Mouse (Mus musculus) hindbrain, postnatal 0 days (tissue): ENCODE results near the gene Ap3m1. TPM values are rescaled to one million over a fixed set of nuclear protein-coding genes. Genes with fewer than 3 reads are reported as not detected.
"Not testable (repeated sequence)": the region's sequence is repeated elsewhere in the genome, so short reads cannot be mapped to it uniquely, and the experiment has no call there.

Experiments
- ATAC-seq: fragments of 200-750 bp; cut with Nextera tagmentation; 2 replicates; pipeline ENCODE4 v1.8.0; 2017; ENCODE audit warnings: mild to moderate bottlenecking, moderate TSS enrichment, moderate library complexity
- DNase-seq: peaks from one replicate; pipeline ENCODE4 v3.0.0-alpha.2; 2015; ENCODE audit warnings: low spot score
- H3K27ac ChIP-seq: fragments of 300-500 bp; sonication (generic); 2 replicates; pipeline ENCODE4 v1.5.1; 2014; ENCODE audit warnings: mild to moderate bottlenecking
- H3K27me3 ChIP-seq: fragments of 300-500 bp; sonication (generic); 2 replicates; pipeline ENCODE4 v1.6.1; 2014; ENCODE audit warnings: low read length, mixed read lengths; ENCODE audit not compliant: insufficient read depth
- H3K36me3 ChIP-seq: fragments of 300-500 bp; sonication (generic); 2 replicates; pipeline ENCODE4 v1.6.1; 2014; ENCODE audit warnings: low read length, mixed read lengths; ENCODE audit not compliant: insufficient read depth
- H3K4me1 ChIP-seq: fragments of 300-500 bp; sonication (generic); 2 replicates; pipeline ENCODE4 v1.6.1; 2014; ENCODE audit warnings: antibody characterized with exemption, low read length, mixed read lengths; ENCODE audit not compliant: insufficient read depth
- H3K4me2 ChIP-seq: fragments of 300-500 bp; sonication (generic); 2 replicates; pipeline ENCODE4 v1.6.1; 2014; ENCODE audit warnings: low read depth, mild to moderate bottlenecking, low read length, moderate library complexity, mixed read lengths
- H3K4me3 ChIP-seq: fragments of 300-500 bp; sonication (generic); 2 replicates; pipeline ENCODE4 v1.5.1; 2014; ENCODE audit warnings: low read length
- H3K9ac ChIP-seq: fragments of 300-500 bp; sonication (generic); replicated peaks from 2 replicates; pipeline ENCODE4 v1.6.1; 2014; ENCODE audit warnings: mild to moderate bottlenecking, low read length, moderate library complexity, mixed read lengths
- H3K9me3 ChIP-seq: fragments of 300-500 bp; sonication (generic); 2 replicates; pipeline ENCODE4 v1.6.1; 2016; ENCODE audit warnings: low read length, mixed read lengths
- CTCF ChIP-seq: IDR thresholded peaks from 2 replicates; pipeline ENCODE4 v1.5.1; 2016; ENCODE audit warnings: antibody characterized with exemption, control low read depth, low read depth
- WGBS: fragments of 180-500 bp; shearing (Covaris S2); extraction: QIAGEN DNeasy Blood & Tissue Kit; methylation state at CpG from one replicate; pipeline ENCODE4 v1.1.7; 2014; 5-methylcytosine and 5-hydroxymethylcytosine counted together
- polyA plus RNA-seq: library from polyadenylated mRNA; unstranded; fragments of >200 nt; fragmentation: Nextera tagmentation; extraction: Ambion mirVana; gene quantifications from 2 replicates; pipeline ENCODE4 v1.2.1, GENCODE M21; 2015
- total RNA-seq: library from RNA; depleted of rRNA; stranded (reverse); fragments of >200 nt; gene quantifications from 2 replicates; pipeline ENCODE4 v1.2.3, GENCODE M21; 2014; rRNA removed

The Ap3m1 gene
- 53.6 and 55.2 TPM in 2 replicates for total RNA-seq
- 56.7 and 58.2 TPM in 2 replicates for polyA plus RNA-seq

- H3K9me3 ChIP-seq: no peaks in the 10 kb centered on the region
- no peak for TF ChIP-seq CTCF
- H3K4me2 ChIP-seq: peak within 1 kb of the TSS; percentile 71
- peak within 1 kb of the TSS; percentile 96 for H3K4me3 ChIP-seq
- H3K4me1 ChIP-seq: no peaks in the 10 kb centered on the region
- H3K9ac ChIP-seq: peak within 1 kb of the TSS; percentile 90
- no peaks in the 10 kb centered on the region for H3K27me3 ChIP-seq
- WGBS: under 1% methylated on average over 48 of the region's 48 CpGs
- ATAC-seq (peak; percentile 98), DNase-seq (peak; percentile 96)
- H3K27ac ChIP-seq: peak within 1 kb of the TSS; percentile 91
- no peaks in the 10 kb centered on the region for H3K36me3 ChIP-seq
These were observed at the start of gene Ap3m1, which contains the start of gene Adk for GRCm38 (mm10) chr14:21052112-21052780. TSS of gene Ap3m1 (minus strand) at chr14:21052508. TSS of gene Adk (plus strand) at chr14:21052574.

GRCm38 (mm10) chr14:21101562-21101961 is 49.3 kb upstream of the Ap3m1 start:
- 0 out of 2 replicates have a peak, but pooled peaks have one; percentile 43 for ATAC-seq
- Histone ChIP-seq H3K4me3 (no peak overlapping the region), H3K4me2 (no peak overlapping the region), H3K27ac (no peak overlapping the region), H3K36me3 (no peaks in the 10 kb centered on the region), H3K9me3 (no peaks in the 10 kb centered on the region), H3K9ac (no peak overlapping the region), H3K4me1 (no peaks in the 10 kb centered on the region), H3K27me3 (no peaks in the 10 kb centered on the region)
- no peak for TF ChIP-seq CTCF
- peak; percentile 25 for DNase-seq
- WGBS: 52% methylated on average over 7 of the region's 7 CpGs

- ATAC-seq (no peak), DNase-seq (no peak)
- no peak overlapping the region for H3K27ac ChIP-seq
- no peaks in the 10 kb centered on the region for H3K9me3 ChIP-seq
- no peak for TF ChIP-seq CTCF
- H3K4me3 ChIP-seq: no peak overlapping the region
- no peaks in the 10 kb centered on the region for H3K4me1 ChIP-seq
- H3K27me3 ChIP-seq: no peaks in the 10 kb centered on the region
- H3K9ac ChIP-seq: no peak overlapping the region
- no peak overlapping the region for H3K4me2 ChIP-seq
- WGBS: 76% methylated on average over 2 of the region's 2 CpGs
- H3K36me3 ChIP-seq: no peaks in the 10 kb centered on the region
These were observed 48.6 kb upstream of the Ap3m1 start for GRCm38 (mm10) chr14:21100876-21101275.

GRCm38 (mm10) chr14:21099371-21099770 is 47.1 kb upstream of the Ap3m1 start:
- ATAC-seq: no peak
- Histone ChIP-seq H3K36me3 (no peaks in the 10 kb centered on the region), H3K9me3 (no peaks in the 10 kb centered on the region), H3K4me2 (no peak overlapping the region), H3K4me1 (no peaks in the 10 kb centered on the region), H3K4me3 (no peak overlapping the region), H3K27me3 (no peaks in the 10 kb centered on the region), H3K9ac (no peak overlapping the region), H3K27ac (no peak overlapping the region)
- DNase-seq: no peak
- no peak for TF ChIP-seq CTCF
- 80% methylated on average over 7 of the region's 7 CpGs for WGBS

GRCm38 (mm10) chr14:21096689-21097088 is 44.4 kb upstream of the Ap3m1 start:
- 90% methylated on average over 4 of the region's 4 CpGs for WGBS
- H3K27me3 ChIP-seq: no peaks in the 10 kb centered on the region
- DNase-seq: no peak
- H3K9ac ChIP-seq: no peak overlapping the region
- TF ChIP-seq CTCF: no peak
- H3K4me2 ChIP-seq: no peak overlapping the region
- ATAC-seq: no peak
- H3K36me3 ChIP-seq: no peaks in the 10 kb centered on the region
- H3K27ac ChIP-seq: no peak overlapping the region
- no peaks in the 10 kb centered on the region for H3K9me3 ChIP-seq
- H3K4me3 ChIP-seq: no peak overlapping the region
- H3K4me1 ChIP-seq: no peaks in the 10 kb centered on the region

- H3K27ac ChIP-seq: no peak overlapping the region
- H3K4me3 ChIP-seq: no peak overlapping the region
- DNase-seq: no peak
- no peaks in the 10 kb centered on the region for H3K4me1 ChIP-seq
- no peak for TF ChIP-seq CTCF
- H3K27me3 ChIP-seq: no peaks in the 10 kb centered on the region
- H3K9me3 ChIP-seq: no peaks in the 10 kb centered on the region
- no peaks in the 10 kb centered on the region for H3K36me3 ChIP-seq
- ATAC-seq: no peak
- H3K4me2 ChIP-seq: no peak overlapping the region
- H3K9ac ChIP-seq: no peak overlapping the region
These were observed 44.0 kb upstream of the Ap3m1 start for GRCm38 (mm10) chr14:21096279-21096678.

- ATAC-seq, H3K27me3 ChIP-seq, H3K9ac ChIP-seq, H3K36me3 ChIP-seq, H3K4me3 ChIP-seq, H3K4me2 ChIP-seq, H3K4me1 ChIP-seq, H3K9me3 ChIP-seq, H3K27ac ChIP-seq, DNase-seq: not testable (repeated sequence)
These were observed 41.9 kb upstream of the Ap3m1 start for GRCm38 (mm10) chr14:21094161-21094560.
